Mouse (Mus musculus) olfactory bulb, adult 2 months (tissue): ENCODE measurements around the gene Tomm5. TPM values are rescaled to one million over a fixed set of nuclear protein-coding genes. Genes with fewer than 3 reads are reported as not detected.
"Not testable (repeated sequence)": the region's sequence is repeated elsewhere in the genome, so short reads cannot be mapped to it uniquely, and the experiment has no call there.

ENCODE experiments used
- H3K27ac ChIP-seq: fragments of 200-500 bp; 2 replicates; pipeline ENCODE4 v1.5.1; 2012; ENCODE audit warnings: low read depth, low read length; ENCODE audit not compliant: insufficient read depth
- H3K4me1 ChIP-seq: fragments of 200-500 bp; 2 replicates; pipeline ENCODE4 v1.6.1; 2012; ENCODE audit warnings: low read length; ENCODE audit not compliant: control insufficient read depth, insufficient read depth
- H3K4me3 ChIP-seq: fragments of 200-500 bp; 2 replicates; pipeline ENCODE4 v1.5.1; 2012; ENCODE audit warnings: mild to moderate bottlenecking, low read depth, low read length, moderate library complexity; ENCODE audit not compliant: insufficient read depth
- CTCF ChIP-seq: fragments of 200-500 bp; IDR thresholded peaks from 2 replicates; pipeline ENCODE4 v1.5.1; 2012; ENCODE audit warnings: low read depth, mild to moderate bottlenecking, low read length, moderate library complexity; ENCODE audit not compliant: insufficient read depth
- POLR2A ChIP-seq: fragments of 200-500 bp; IDR thresholded peaks from 2 replicates; pipeline ENCODE4 v1.6.1; 2012; ENCODE audit warnings: mild to moderate bottlenecking, low read depth, low read length, moderate library complexity; ENCODE audit not compliant: insufficient read depth
- WGBS: fragments of 180-500 bp; shearing (Covaris S2); methylation state at CpG from one replicate; pipeline ENCODE4 v1.1.7; 2018; 5-methylcytosine and 5-hydroxymethylcytosine counted together
- polyA plus RNA-seq: library from polyadenylated mRNA; stranded (reverse); fragments of >200 nt; gene quantifications from 2 replicates; pipeline ENCODE4 v1.2.4, GENCODE M21; 2012; ENCODE audit warnings: low replicate concordance; ENCODE audit not compliant: missing spikeins, insufficient read depth, insufficient read length

Gene Tomm5
- polyA plus RNA-seq, 1 experiment, result not detected

- no peak overlapping the region for H3K4me3 ChIP-seq
- peaks cover 7% of the 10 kb centered on the region for H3K4me1 ChIP-seq
- TF ChIP-seq CTCF (no peak), POLR2A (no peak)
- no peak overlapping the region for H3K27ac ChIP-seq
- WGBS, result 91% methylated on average over 6 of the region's 6 CpGs
Measured at GRCm38 (mm10) chr4:45073544-45073943, 34.4 kb downstream of the Tomm5 start.

DNA sequence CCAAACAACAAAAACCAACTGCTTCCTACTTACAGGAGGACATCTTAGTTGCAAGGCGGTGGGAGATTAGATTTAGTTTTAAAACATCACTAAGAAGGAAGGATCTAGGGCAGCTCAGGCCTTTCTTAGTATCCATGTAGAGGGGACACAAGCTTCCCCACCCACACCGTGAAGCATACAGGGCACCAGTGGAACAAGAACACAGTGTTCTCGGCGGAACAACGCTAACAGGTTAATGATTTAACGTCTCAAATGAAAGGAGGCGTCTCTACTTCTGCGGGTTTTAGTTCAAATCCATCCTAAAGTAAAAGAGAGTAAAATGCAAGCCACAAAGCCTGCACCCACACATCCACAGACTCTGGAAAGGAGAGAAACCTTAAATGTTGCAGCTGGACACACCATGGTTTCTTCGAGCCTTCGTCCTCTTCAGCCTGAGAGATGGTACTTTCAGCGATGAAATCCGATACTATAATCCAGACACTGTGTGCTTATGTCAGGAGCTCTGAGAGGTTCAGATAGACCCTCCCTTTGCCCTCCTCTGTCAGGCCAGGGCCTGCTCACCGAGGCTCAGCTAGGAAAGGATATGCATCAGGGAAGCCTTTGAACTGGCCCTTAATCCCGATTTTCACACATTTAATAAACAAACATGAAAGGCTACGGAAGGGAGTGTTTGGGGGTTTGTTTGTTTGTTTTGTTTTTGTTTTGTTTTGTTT lies 35.5 kb downstream of the Tomm5 start:
- TF ChIP-seq CTCF (no peak), POLR2A (no peak)
- WGBS, result 86% methylated on average over 15 of the region's 15 CpGs

DNA sequence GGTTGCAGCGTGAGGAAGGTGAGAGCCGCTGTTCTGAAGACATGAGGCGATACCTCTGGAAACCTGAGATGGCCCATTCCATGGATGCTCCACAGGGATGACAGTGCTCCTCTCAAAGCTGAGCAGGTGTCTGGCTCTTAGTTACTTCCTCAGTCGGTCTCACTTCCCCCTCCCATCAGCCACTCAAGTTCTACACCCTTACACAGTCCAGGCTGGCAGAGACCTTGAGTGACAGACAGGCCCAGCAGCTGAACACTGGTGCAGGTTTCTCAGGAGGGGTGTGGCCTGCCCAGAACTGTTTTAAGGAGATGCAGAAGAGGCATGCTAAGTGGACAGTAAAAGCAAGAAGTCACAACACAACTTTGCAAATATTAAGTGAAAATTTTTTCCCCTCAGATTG lies 40.2 kb downstream of the Tomm5 start:
- TF ChIP-seq POLR2A (no peak), CTCF (no peak)
- no peak overlapping the region for H3K27ac ChIP-seq
- WGBS, result 91% methylated on average over 4 of the region's 4 CpGs
- H3K4me1 ChIP-seq, result peaks cover 7% of the 10 kb centered on the region
- no peak overlapping the region for H3K4me3 ChIP-seq

More for the DNA sequence above, 35.5 kb downstream of the Tomm5 start:
- H3K4me3 ChIP-seq, result no peak overlapping the region
- peaks cover 7% of the 10 kb centered on the region for H3K4me1 ChIP-seq
- no peak overlapping the region for H3K27ac ChIP-seq

GRCm38 (mm10) chr4:45066036-45066730 lies 41.7 kb downstream of the Tomm5 start:
- H3K4me3 ChIP-seq, result no peak overlapping the region
- TF ChIP-seq POLR2A, result no peak
- no peak for TF ChIP-seq CTCF
- WGBS, result 22% methylated on average over 2 of the region's 2 CpGs
- no peak overlapping the region for H3K27ac ChIP-seq
- no peaks in the 10 kb centered on the region; the same call in 1 of the 2 replicates for H3K4me1 ChIP-seq

DNA sequence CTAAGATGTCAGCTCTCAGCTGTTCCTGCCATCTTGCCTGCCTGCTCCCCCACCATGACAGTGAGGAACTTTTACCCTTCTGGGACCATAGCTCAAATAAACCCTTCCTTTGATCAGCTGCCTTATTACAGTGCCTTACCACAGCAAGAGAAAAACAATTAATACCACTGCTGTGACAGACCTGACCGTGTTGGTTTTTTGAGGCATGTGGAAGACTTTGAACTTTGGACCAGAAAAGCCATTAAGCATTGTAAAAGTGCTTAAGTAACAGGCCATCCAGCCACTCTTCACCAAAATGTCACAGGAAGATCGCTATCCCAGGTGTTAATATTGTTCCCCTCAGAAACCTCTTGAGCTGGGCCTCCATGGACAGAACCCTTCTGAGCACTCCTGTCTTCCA lies 43.3 kb downstream of the Tomm5 start:
- Histone ChIP-seq H3K27ac (no peak overlapping the region), H3K4me3 (no peak overlapping the region), H3K4me1 (no peaks in the 10 kb centered on the region; the same call in 1 of the 2 replicates)
- WGBS, result 94% methylated on average over 2 of the region's 2 CpGs
- TF ChIP-seq POLR2A (no peak), CTCF (no peak)

GRCm38 (mm10) chr4:45063836-45064235 lies 44.1 kb downstream of the Tomm5 start:
- not testable (repeated sequence) for H3K4me1 ChIP-seq, H3K27ac ChIP-seq, H3K4me3 ChIP-seq
- 78% methylated on average over 1 of the region's 1 CpGs for WGBS

DNA sequence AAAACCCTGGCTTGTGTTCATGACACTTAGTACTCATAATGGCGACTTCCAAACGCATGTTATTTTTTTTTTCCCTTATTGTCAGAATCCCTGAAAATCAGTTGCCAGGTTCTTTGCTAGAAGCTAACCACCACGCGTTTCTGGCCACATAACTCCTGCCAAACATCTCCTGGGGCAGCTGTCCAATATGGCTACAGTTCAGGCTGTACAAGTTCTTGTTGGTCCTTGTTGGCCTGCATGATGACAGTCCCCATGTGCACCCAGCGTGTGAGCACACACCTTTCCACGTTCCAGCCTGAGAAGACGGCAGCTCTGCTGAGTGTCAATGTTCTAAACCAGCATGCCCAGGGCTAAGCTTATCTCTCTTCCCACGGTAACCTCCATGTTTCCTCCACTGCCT lies 52.5 kb downstream of the Tomm5 start:
- no peak overlapping the region for H3K4me3 ChIP-seq
- WGBS, result 64% methylated on average over 8 of the region's 8 CpGs
- no peak overlapping the region for H3K27ac ChIP-seq
- H3K4me1 ChIP-seq, result peaks cover 13% of the 10 kb centered on the region; the same call in 1 of the 2 replicates
- TF ChIP-seq POLR2A (no peak), CTCF (no peak)

Other genes with a start within 250 kb of the Tomm5 start
- not detected in 2 replicates for gene Grhpr, start 126.7 kb downstream of the Tomm5 start, polyA plus RNA-seq
- gene Zbtb5, start 95.7 kb downstream of the Tomm5 start, polyA plus RNA-seq, result not detected in 2 replicates
- gene Polr1e, start 89.5 kb downstream of the Tomm5 start, polyA plus RNA-seq, result not detected in 2 replicates
- not detected in 2 replicates for gene Fbxo10, start 23.5 kb downstream of the Tomm5 start, polyA plus RNA-seq
- not detected in 2 replicates for gene Frmpd1, start 76.8 kb upstream of the Tomm5 start, polyA plus RNA-seq
- not detected in 2 replicates for gene Trmt10b, start 189.0 kb upstream of the Tomm5 start, polyA plus RNA-seq
- gene Dcaf10, start 234.0 kb upstream of the Tomm5 start, polyA plus RNA-seq, result not detected in 2 replicates
- not detected in 2 replicates for gene Exosc3, start 234.6 kb upstream of the Tomm5 start, polyA plus RNA-seq